Mouse (Mus musculus) heart, adult 2 months (tissue): ENCODE measurements at regions not wholly inside any gene's neighbourhood (a gene's known extent, or its start where the extent isn't known, plus 50 kb on each side); places are given as distances from the start of the nearest gene placed in this dataset.

ENCODE experiments used
- CTCF ChIP-seq: fragments of 200-600 bp; IDR thresholded peaks from 2 replicates; pipeline ENCODE4 v1.8.1; 2022; ENCODE audit warnings: antibody characterized with exemption, mild to moderate bottlenecking, moderate library complexity
- EP300 ChIP-seq: fragments of 200-500 bp; IDR thresholded peaks from 2 replicates; pipeline ENCODE4 v1.6.1; 2011; ENCODE audit warnings: low read depth, low read length, control low read depth; ENCODE audit not compliant: insufficient read depth
- POLR2A ChIP-seq: fragments of 200-500 bp; IDR thresholded peaks from 2 replicates; pipeline ENCODE4 v1.6.1; 2011; ENCODE audit warnings: mild to moderate bottlenecking, low read depth, low read length, control low read depth; ENCODE audit not compliant: insufficient read depth

DNA sequence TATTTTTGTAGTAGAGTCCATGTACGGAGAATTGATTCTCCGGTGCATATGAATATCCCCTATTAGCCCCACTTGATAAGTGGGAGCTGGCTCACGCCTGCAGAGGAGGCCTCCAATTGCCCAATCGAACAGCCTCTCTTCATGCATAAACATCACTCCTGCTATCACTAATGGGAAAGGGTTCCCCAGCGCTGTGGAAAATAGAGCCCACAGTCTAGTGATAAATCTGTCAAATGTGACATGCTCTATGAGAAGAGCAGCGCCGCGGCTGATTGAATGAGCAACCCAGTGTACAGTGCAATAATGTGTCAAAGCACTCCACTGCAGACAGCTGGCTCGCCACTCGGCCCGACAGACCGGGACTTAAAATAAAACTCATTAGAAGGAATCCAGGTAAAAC lies 182.8 kb upstream of the Id4 start:
- TF ChIP-seq CTCF = no peak
- TF ChIP-seq POLR2A = no peak
- TF ChIP-seq EP300 = no peak
